Mouse (Mus musculus) midbrain, embryonic 13.5 days (tissue): ENCODE data around the gene Col15a1. TPM values are rescaled to one million over a fixed set of nuclear protein-coding genes. Genes with fewer than 3 reads are reported as not detected.
A peak's percentile ranks its signal among the peaks of the same experiment; 100 is the strongest.

Source experiments
- ATAC-seq: fragments of 200-750 bp; cut with Nextera tagmentation; 2 replicates; pipeline ENCODE4 v1.8.0; 2017; ENCODE audit warnings: mild to moderate bottlenecking, moderate TSS enrichment, moderate library complexity
- H3K27ac ChIP-seq: fragments of 300-500 bp; sonication (generic); 2 replicates; pipeline ENCODE4 v1.5.1; 2015; ENCODE audit warnings: inconsistent platforms, mild to moderate bottlenecking, moderate library complexity
- H3K27me3 ChIP-seq: fragments of 300-500 bp; sonication (generic); 2 replicates; pipeline ENCODE4 v1.6.1; 2015; ENCODE audit warnings: mild to moderate bottlenecking, inconsistent platforms
- H3K36me3 ChIP-seq: fragments of 300-500 bp; sonication (generic); 2 replicates; pipeline ENCODE4 v1.6.1; 2015; ENCODE audit warnings: mild to moderate bottlenecking, inconsistent platforms
- H3K4me1 ChIP-seq: fragments of 300-500 bp; sonication (generic); replicated peaks from 2 replicates; pipeline ENCODE4 v1.6.1; 2015; ENCODE audit warnings: inconsistent platforms
- H3K4me2 ChIP-seq: fragments of 300-500 bp; sonication (generic); replicated peaks from 2 replicates; pipeline ENCODE4 v1.6.1; 2015; ENCODE audit warnings: moderate library complexity, mild to moderate bottlenecking, inconsistent platforms
- H3K4me3 ChIP-seq: fragments of 300-500 bp; sonication (generic); replicated peaks from 2 replicates; pipeline ENCODE4 v1.5.1; 2015; ENCODE audit warnings: mild to moderate bottlenecking, inconsistent platforms
- H3K9ac ChIP-seq: fragments of 300-500 bp; sonication (generic); replicated peaks from 2 replicates; pipeline ENCODE4 v1.6.1; 2015; ENCODE audit warnings: mild to moderate bottlenecking, inconsistent platforms
- H3K9me3 ChIP-seq: fragments of 300-500 bp; sonication (generic); 2 replicates; pipeline ENCODE4 v1.6.1; 2016; ENCODE audit warnings: mild to moderate bottlenecking, inconsistent platforms
- WGBS: fragments of 180-500 bp; shearing (Covaris S2); methylation state at CpG from one replicate; pipeline ENCODE4 v1.1.7; 2015; 5-methylcytosine and 5-hydroxymethylcytosine counted together
- polyA plus RNA-seq: library from polyadenylated mRNA; unstranded; fragments of >200 nt; fragmentation: Nextera tagmentation; extraction: Ambion mirVana; gene quantifications from 2 replicates; pipeline ENCODE4 v1.2.1, GENCODE M21; 2015

Col15a1 gene
- polyA plus RNA-seq, 1 experiment from 2014 or later, result 1.5 TPM

- no peak overlapping the region for H3K4me2 ChIP-seq
- H3K27ac ChIP-seq, result no peak overlapping the region
- no peaks in the 10 kb centered on the region for H3K9me3 ChIP-seq
- ATAC-seq, result no peak
- H3K9ac ChIP-seq, result no peak overlapping the region
- H3K36me3 ChIP-seq, result no peaks in the 10 kb centered on the region
- H3K27me3 ChIP-seq, result no peaks in the 10 kb centered on the region
- 57% methylated on average over 4 of the region's 4 CpGs for WGBS
- H3K4me3 ChIP-seq, result no peak overlapping the region
- peaks cover 11% of the 10 kb centered on the region; the same call in 1 of the 2 replicates for H3K4me1 ChIP-seq
Measured at GRCm38 (mm10) chr4:47292956-47293355, 85.0 kb downstream of the Col15a1 start.

DNA sequence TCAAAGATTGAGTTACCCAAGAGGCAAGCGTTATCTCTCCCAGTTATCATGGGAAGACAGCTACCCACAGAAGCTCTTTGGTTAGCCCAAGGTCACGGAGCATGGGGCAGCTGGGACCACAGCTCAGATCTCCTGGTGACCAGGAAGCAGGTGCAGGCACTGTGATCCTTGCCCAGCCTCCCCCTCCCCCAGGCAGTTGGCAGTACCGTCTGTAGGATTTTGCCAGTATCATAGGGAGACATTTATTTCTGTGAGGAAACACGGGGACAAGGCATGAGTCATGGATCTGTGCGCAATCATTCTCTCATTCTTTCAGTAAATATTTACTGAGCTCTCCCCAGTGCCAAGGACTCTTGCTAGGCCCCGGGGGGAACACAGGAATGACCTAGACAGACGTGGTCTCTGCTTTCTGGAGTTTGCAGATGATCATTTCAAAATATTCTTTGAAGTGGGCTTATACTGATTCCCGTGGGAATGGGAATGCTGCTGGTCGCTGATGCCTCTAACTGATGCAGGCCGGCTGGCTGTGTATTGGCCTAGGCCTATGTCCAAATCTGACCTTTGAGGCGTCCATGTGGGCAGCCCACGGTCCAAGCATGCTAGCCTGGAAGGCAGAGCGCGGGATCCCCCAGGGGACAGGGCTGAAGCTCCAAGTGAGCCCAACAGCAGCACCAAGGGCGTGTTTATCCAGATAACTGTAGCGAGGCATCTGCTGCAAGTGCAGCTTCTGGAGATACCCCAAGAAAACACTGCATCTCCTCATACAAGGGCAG, 86.0 kb downstream of the Col15a1 start:
- no peak overlapping the region for H3K27ac ChIP-seq
- no peak overlapping the region for H3K4me3 ChIP-seq
- peak; percentile 35; the same call in 1 of the 2 replicates for ATAC-seq
- peaks cover 11% of the 10 kb centered on the region; the same call in 1 of the 2 replicates for H3K4me1 ChIP-seq
- no peak overlapping the region for H3K9ac ChIP-seq
- H3K27me3 ChIP-seq, result no peaks in the 10 kb centered on the region
- no peak overlapping the region for H3K4me2 ChIP-seq
- H3K36me3 ChIP-seq, result no peaks in the 10 kb centered on the region
- no peaks in the 10 kb centered on the region for H3K9me3 ChIP-seq
- WGBS, result 74% methylated on average over 16 of the region's 16 CpGs

DNA sequence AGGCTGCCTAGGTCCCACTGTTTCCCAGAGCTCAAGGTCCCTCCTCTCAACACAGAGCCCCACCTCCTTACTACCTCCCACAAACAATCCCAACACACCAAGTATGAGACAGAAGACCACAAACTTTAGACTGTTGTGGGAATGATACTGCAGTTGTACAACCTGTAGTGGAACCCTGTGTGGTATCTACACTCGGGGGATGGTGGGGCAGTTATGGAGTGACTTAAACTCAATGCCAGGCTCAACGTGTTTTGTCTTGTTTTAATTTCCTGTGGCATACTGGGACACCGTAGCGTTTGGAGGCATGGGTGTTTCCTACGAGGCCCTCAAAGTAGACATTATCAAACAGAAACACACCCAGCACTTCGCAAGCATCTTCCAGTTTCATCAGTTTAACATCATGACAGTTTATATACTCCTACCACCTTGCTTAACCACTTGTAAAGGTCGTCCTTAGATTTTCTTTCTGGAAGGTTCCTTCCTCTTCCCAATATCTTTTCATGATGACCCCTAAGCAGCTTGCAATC, 86.6 kb downstream of the Col15a1 start:
- Histone ChIP-seq H3K4me3 (no peak overlapping the region), H3K36me3 (no peaks in the 10 kb centered on the region), H3K9ac (no peak overlapping the region), H3K4me2 (no peak overlapping the region), H3K9me3 (no peaks in the 10 kb centered on the region), H3K4me1 (peaks cover 11% of the 10 kb centered on the region; the same call in 1 of the 2 replicates), H3K27me3 (no peaks in the 10 kb centered on the region), H3K27ac (no peak overlapping the region)
- no peak for ATAC-seq
- 89% methylated on average over 7 of the region's 7 CpGs for WGBS

DNA sequence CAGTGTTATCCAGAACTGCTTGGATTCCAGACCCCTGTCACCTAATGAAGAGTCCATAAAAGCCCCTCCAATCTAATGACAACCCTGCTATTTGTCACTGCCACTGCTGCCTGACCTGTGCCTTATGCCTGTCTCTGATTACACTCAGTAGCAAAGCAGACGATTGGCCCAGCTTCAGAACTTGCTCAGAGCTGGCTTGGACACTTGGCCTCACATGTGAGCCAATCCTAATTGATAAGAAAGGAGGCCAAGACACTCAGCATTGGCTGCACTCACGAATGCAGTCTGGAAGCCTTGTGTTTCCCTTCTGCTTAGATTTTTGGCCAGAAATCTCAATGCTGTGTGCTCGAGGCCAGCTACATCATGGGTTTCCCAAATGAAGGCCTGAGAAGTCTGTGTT, 87.6 kb downstream of the Col15a1 start:
- Histone ChIP-seq H3K27ac (no peak overlapping the region), H3K4me2 (no peak overlapping the region), H3K27me3 (no peaks in the 10 kb centered on the region), H3K9ac (no peak overlapping the region), H3K9me3 (no peaks in the 10 kb centered on the region), H3K36me3 (no peaks in the 10 kb centered on the region), H3K4me3 (no peak overlapping the region), H3K4me1 (peaks cover 11% of the 10 kb centered on the region; the same call in 1 of the 2 replicates)
- ATAC-seq, result no peak
- WGBS, result 78% methylated on average over 3 of the region's 3 CpGs

- no peak overlapping the region for H3K27ac ChIP-seq
- 93% methylated on average over 2 of the region's 2 CpGs for WGBS
- no peaks in the 10 kb centered on the region for H3K9me3 ChIP-seq
- H3K4me1 ChIP-seq, result no peaks in the 10 kb centered on the region
- H3K4me3 ChIP-seq, result no peak overlapping the region
- ATAC-seq, result no peak
- no peak overlapping the region for H3K4me2 ChIP-seq
- H3K27me3 ChIP-seq, result no peaks in the 10 kb centered on the region
- no peak overlapping the region for H3K9ac ChIP-seq
- no peaks in the 10 kb centered on the region for H3K36me3 ChIP-seq
Measured at GRCm38 (mm10) chr4:47300701-47301100, 92.7 kb downstream of the Col15a1 start.

- Histone ChIP-seq H3K36me3 (no peaks in the 10 kb centered on the region), H3K9ac (no peak overlapping the region), H3K9me3 (no peaks in the 10 kb centered on the region), H3K4me2 (no peak overlapping the region), H3K4me3 (no peak overlapping the region), H3K4me1 (no peaks in the 10 kb centered on the region), H3K27me3 (no peaks in the 10 kb centered on the region), H3K27ac (no peak overlapping the region)
- ATAC-seq, result no peak
- WGBS, result 92% methylated on average over 7 of the region's 7 CpGs
Measured at GRCm38 (mm10) chr4:47302610-47303009, 94.6 kb downstream of the Col15a1 start.

DNA sequence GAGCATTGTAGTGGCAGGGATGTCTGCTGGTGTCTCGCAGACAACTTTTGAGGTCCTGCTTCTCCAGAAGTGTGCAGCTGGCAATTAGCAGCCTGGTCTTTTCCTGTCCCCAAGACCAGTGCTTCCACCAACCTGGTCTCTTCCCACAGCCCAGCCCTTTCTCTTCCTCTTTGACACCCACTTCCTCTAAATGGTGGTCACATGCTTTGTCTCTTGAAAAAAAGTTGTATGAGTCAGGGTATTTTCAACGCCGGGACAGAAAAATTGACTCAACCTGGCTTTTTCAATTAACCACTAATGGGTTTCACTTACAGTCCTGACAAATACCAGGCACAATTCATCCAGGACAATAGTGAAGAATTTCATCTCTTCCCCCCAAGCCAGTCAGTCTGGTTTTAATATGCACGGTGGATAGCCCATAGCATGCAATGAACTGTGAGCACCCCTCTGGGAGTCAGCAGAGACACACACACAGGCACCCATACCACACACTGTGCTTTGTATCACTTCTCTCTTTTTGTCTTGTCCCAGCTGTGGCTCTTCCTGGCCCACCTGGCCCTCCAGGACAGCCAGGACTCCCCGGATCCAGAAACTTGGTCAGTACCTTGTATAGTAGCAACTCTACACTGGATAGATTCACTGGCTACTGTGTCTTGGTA, 95.5 kb downstream of the Col15a1 start:
- ATAC-seq, result no peak
- no peak overlapping the region for H3K9ac ChIP-seq
- no peak overlapping the region for H3K4me2 ChIP-seq
- WGBS, result 88% methylated on average over 5 of the region's 5 CpGs
- no peaks in the 10 kb centered on the region for H3K27me3 ChIP-seq
- no peaks in the 10 kb centered on the region for H3K9me3 ChIP-seq
- no peak overlapping the region for H3K27ac ChIP-seq
- H3K4me1 ChIP-seq, result no peaks in the 10 kb centered on the region
- no peaks in the 10 kb centered on the region for H3K36me3 ChIP-seq
- no peak overlapping the region for H3K4me3 ChIP-seq

DNA sequence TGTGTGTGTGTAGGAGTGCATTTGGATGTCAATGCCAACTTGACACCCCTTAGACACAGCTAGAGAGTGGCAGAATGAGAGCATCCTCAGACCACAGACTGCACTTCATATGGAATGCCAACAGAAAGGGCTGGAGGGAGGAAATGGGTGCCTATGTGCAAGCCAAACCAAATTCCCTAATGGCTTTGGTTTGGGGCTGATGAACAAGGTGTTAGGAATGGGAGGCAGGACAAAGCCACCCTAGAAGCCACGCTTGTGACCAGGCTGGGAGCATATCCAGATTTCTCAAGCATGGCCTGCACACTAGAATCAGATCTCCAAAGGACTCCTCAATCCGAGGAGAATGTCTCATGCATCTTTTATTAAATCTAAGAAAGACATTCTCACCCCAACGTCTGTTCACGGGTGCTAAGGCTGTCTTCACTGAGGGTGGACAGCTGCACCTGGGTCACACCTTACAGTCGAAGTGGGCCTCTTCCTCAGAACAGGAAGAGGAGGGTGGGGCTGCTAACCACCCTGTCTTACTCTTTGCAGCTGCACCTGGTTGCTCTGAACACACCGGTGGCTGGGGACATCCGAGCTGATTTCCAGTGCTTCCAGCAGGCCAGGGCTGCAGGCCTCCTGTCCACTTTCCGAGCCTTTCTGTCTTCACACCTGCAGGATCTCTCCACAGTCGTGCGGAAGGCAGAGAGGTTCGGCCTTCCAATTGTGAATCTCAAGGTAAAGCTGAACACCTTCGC, 102.1 kb downstream of the Col15a1 start:
- WGBS, result 92% methylated on average over 12 of the region's 12 CpGs
- Histone ChIP-seq H3K9me3 (no peaks in the 10 kb centered on the region), H3K27me3 (no peaks in the 10 kb centered on the region), H3K4me1 (no peaks in the 10 kb centered on the region), H3K4me2 (no peak overlapping the region), H3K36me3 (no peaks in the 10 kb centered on the region), H3K9ac (no peak overlapping the region), H3K4me3 (no peak overlapping the region), H3K27ac (no peak overlapping the region)
- ATAC-seq, result no peak

GRCm38 (mm10) chr4:47310812-47311211, 102.9 kb downstream of the Col15a1 start:
- H3K4me2 ChIP-seq, result no peak overlapping the region
- H3K27ac ChIP-seq, result no peak overlapping the region
- no peak overlapping the region for H3K9ac ChIP-seq
- 84% methylated on average over 6 of the region's 6 CpGs for WGBS
- no peaks in the 10 kb centered on the region for H3K4me1 ChIP-seq
- no peaks in the 10 kb centered on the region for H3K36me3 ChIP-seq
- H3K4me3 ChIP-seq, result no peak overlapping the region
- no peak for ATAC-seq
- H3K27me3 ChIP-seq, result no peaks in the 10 kb centered on the region
- H3K9me3 ChIP-seq, result no peaks in the 10 kb centered on the region

- 96% methylated on average over 6 of the region's 6 CpGs for WGBS
- H3K9ac ChIP-seq, result no peak overlapping the region
- no peaks in the 10 kb centered on the region for H3K4me1 ChIP-seq
- H3K36me3 ChIP-seq, result no peaks in the 10 kb centered on the region
- no peak overlapping the region for H3K27ac ChIP-seq
- no peak for ATAC-seq
- H3K4me2 ChIP-seq, result no peak overlapping the region
- no peak overlapping the region for H3K4me3 ChIP-seq
- H3K9me3 ChIP-seq, result no peaks in the 10 kb centered on the region
- no peaks in the 10 kb centered on the region for H3K27me3 ChIP-seq
Measured at GRCm38 (mm10) chr4:47311467-47311866, 103.5 kb downstream of the Col15a1 start.

DNA sequence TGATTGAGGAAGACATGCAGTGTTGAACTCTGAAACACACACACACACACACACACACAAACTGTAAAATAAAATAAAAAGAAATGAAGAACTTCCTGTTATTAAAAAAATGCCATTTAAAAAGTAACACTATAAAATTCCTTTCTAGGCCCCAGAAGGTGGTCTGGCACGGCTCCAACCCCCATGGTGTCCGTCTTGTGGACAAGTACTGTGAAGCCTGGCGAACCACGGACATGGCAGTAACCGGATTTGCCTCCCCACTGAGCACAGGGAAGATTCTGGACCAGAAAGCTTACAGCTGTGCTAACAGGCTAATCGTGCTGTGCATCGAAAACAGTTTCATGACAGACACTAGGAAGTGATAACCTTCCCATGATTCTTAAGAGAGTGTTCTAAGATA, 104.0 kb downstream of the Col15a1 start:
- no peak overlapping the region for H3K4me2 ChIP-seq
- 69% methylated on average over 7 of the region's 7 CpGs for WGBS
- no peaks in the 10 kb centered on the region for H3K36me3 ChIP-seq
- ATAC-seq, result no peak
- no peak overlapping the region for H3K27ac ChIP-seq
- no peak overlapping the region for H3K9ac ChIP-seq
- H3K9me3 ChIP-seq, result no peaks in the 10 kb centered on the region
- H3K4me1 ChIP-seq, result no peaks in the 10 kb centered on the region
- no peak overlapping the region for H3K4me3 ChIP-seq
- no peaks in the 10 kb centered on the region for H3K27me3 ChIP-seq

GRCm38 (mm10) chr4:47312676-47313075, 104.7 kb downstream of the Col15a1 start:
- H3K27me3 ChIP-seq, result no peaks in the 10 kb centered on the region
- no peak for ATAC-seq
- WGBS, result 83% methylated on average over 14 of the region's 14 CpGs
- no peaks in the 10 kb centered on the region for H3K9me3 ChIP-seq
- H3K36me3 ChIP-seq, result no peaks in the 10 kb centered on the region
- no peak overlapping the region for H3K27ac ChIP-seq
- H3K4me2 ChIP-seq, result no peak overlapping the region
- H3K4me1 ChIP-seq, result no peaks in the 10 kb centered on the region
- no peak overlapping the region for H3K9ac ChIP-seq
- no peak overlapping the region for H3K4me3 ChIP-seq
